Mouse (Mus musculus) layer of hippocampus, adult 9-11 months (tissue): ENCODE results near the gene Samd14.

Experiments used
- DNase-seq: peaks from one replicate; pipeline ENCODE4 v3.0.0; 2022

Gene Samd14

DNA sequence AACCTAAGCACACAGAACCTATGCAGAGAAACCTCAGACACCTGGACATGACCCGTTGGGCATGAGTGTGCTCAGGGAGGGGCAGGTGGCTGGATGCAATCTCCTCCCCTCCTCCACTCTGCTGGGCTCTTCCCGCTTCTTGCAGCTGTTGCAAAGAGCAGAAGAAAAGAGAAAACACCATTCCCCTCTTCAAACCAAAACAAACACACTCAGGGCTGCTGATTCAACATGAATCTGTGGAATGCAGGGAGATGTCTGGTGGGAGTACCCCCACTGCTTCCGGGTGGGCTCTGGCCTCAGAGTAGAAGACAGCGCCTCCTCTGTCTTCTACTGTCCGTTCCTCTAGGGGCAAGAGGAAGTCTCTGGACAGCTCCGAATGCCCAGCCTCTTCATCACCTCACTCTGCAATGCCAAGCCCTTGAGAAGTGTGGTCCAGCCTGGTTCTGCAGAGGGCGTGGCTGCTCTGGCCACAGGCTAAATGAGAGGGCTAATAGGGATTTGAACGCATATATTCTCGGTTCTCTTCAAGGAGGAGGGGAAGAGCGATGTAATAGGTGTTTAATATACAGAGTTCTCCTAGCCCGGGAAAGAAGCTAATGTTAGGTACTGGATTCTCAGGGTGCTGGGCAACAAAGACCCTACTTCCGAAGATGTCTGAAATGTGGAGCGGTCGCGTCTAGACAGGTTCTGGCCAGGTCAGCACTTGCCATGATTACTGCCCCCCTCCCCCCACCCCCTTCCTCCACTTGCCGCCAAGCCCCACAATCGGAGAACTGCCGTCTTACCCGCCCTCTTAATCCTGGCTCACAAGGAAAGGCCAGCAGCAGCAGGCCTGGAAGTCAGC lies 65.7 kb downstream of the Samd14 start:
- DNase-seq: no peak
